ENCODE assay signal across 7 mouse cellular contexts in genomic region chr9:61899804-61900203, GRCm38 (mm10). TPM values are rescaled to one million over a fixed set of nuclear protein-coding genes. Genes with fewer than 3 reads are reported as not detected.
DNase-seq lines count a peak whose midpoint lies in the region; ATAC-seq lines count a peak whose summit lies in the region.

No protein-coding gene starts in this region.

- intact Hi-C loops in gastrocnemius, postnatal 36 days (cut with DNase I): loop anchor here (5.0 to 10.0 kb wide), 2 partner anchors 855 to 1003 kb away; no protein-coding TSS in a partner anchor
- intact Hi-C loops in left cerebral cortex, postnatal 4 days (cut with DNase I): loop anchor here (5.0 kb wide), 1 partner anchor 1008 kb away; no protein-coding TSS in a partner anchor

- no peak overlapping the region for H3K4me3 ChIP-seq in midbrain, embryonic 15.5 days

- peaks cover 5% of the 10 kb centered on the region for H3K27me3 ChIP-seq in midbrain, embryonic 15.5 days (replicated peaks)

- peaks cover 13% of the 10 kb centered on the region for H3K4me1 ChIP-seq in midbrain, embryonic 15.5 days

- peak; percentile 50 for DNase-seq in adrenal gland, adult 8-10 months
- DNase-seq in embryo, embryonic 11.5 days (ENCODE audit: low read depth, low spot score): peak; percentile 62
- DNase-seq in gastrocnemius, postnatal 36 days: peak; percentile 67 to 73
- peak; percentile 71 for DNase-seq in kidney, adult 11 months
- peak; percentile 85 for DNase-seq in left cerebral cortex, postnatal 4 days
- DNase-seq in spleen, postnatal 14 days (ENCODE audit: low spot score in 2 of 2): peak; percentile 53 to 67

- 0 out of 2 replicates have a peak overlapping the region, but pooled peaks have one; percentile 11 for H3K4me2 ChIP-seq in midbrain, embryonic 15.5 days

- peak; percentile 53; the same call in 1 of the 2 replicates for ATAC-seq in midbrain, embryonic 15.5 days (replicated peaks)

- WGBS in midbrain, embryonic 15.5 days: 5% methylated on average over 16 of the region's 16 CpGs

- no peaks in the 10 kb centered on the region for H3K9me3 ChIP-seq in midbrain, embryonic 15.5 days

- H3K27ac ChIP-seq in midbrain, embryonic 15.5 days: no peak overlapping the region

- no peaks in the 10 kb centered on the region for H3K36me3 ChIP-seq in midbrain, embryonic 15.5 days (replicated peaks)

- H3K9ac ChIP-seq in midbrain, embryonic 15.5 days: no peak overlapping the region

RNA-seq across cellular contexts. Expression of gene Rplp1, which starts 14.5 kb away (rescaled TPM):
- total RNA-seq in adrenal gland, adult 8-10 months (2022): 1,000 to 10,000 TPM; 2,047 to 2,140 (median 2,121) TPM
- 1,000 to 10,000 TPM; 1,130 to 1,294 TPM for total RNA-seq in gastrocnemius, postnatal 36 days (2021)
- 1,000 to 10,000 TPM; 2,004 to 2,011 TPM for total RNA-seq in left cerebral cortex, postnatal 4 days (2021)
- 856 and 860 TPM in 2 replicates for polyA plus RNA-seq in midbrain, embryonic 15.5 days (2015; fragmentation: Nextera tagmentation; extraction: Ambion mirVana)

RNA-seq across cellular contexts. Expression of gene Kif23, which starts 46.8 kb away (rescaled TPM):
- 1 to 10 TPM; 2.3 to 3.8 (median 3.7) TPM for total RNA-seq in adrenal gland, adult 8-10 months (2022)
- total RNA-seq in gastrocnemius, postnatal 36 days (2021): 1 to 10 TPM in 1 of 2 experiments, under 1 TPM in 1; 0.81 to 1.8 TPM
- 10 to 100 TPM; 11.2 to 13.1 TPM for total RNA-seq in left cerebral cortex, postnatal 4 days (2021)
- polyA plus RNA-seq in midbrain, embryonic 15.5 days (2015; fragmentation: Nextera tagmentation; extraction: Ambion mirVana): 16.2 and 16.9 TPM in 2 replicates
